Comparison of ENCODE assay signal across 24 mouse cellular contexts in genomic region chr14:21565541-21566353, GRCm38 (mm10).
A peak's percentile ranks its signal among the peaks of the same experiment; 100 is the strongest.
DNase-seq lines count a peak whose midpoint lies in the region; ATAC-seq and TF ChIP-seq lines count a peak whose summit lies in the region.
"Had no signal": no experiment of that assay in that cellular context is flagged by ENCODE, and none has a peak within 500 bp of the region (broad histone marks: within the 10 kb centered on the region; RNA-seq: fewer than 3 reads in every experiment).

No protein-coding gene starts in this region.

- H3K4me3 ChIP-seq in forebrain, embryonic 16.5 days (replicated peaks; ENCODE audit: low read length), result no peak overlapping the region
- H3K4me3 ChIP-seq in forebrain, embryonic 11.5 days (ENCODE audit: low read depth, low read length), result no peak overlapping the region
- no peak overlapping the region for H3K4me3 ChIP-seq in layer of hippocampus, adult 2 months
- H3K4me3 ChIP-seq: hindbrain, embryonic 12.5 days; midbrain, embryonic 15.5 days; myocyte had no signal

- H3K27me3 ChIP-seq in forebrain, embryonic 16.5 days (replicated peaks; ENCODE audit: control insufficient read depth, insufficient read depth, low read length), result no peaks in the 10 kb centered on the region
- H3K27me3 ChIP-seq in forebrain, embryonic 11.5 days (ENCODE audit: control insufficient read depth, insufficient read depth, low read length), result no peaks in the 10 kb centered on the region
- H3K27me3 ChIP-seq: CH12.LX; hindbrain, embryonic 12.5 days; midbrain, embryonic 15.5 days had no signal

- WGBS in forebrain, embryonic 16.5 days, result 76% methylated on average over 10 of the region's 10 CpGs
- 90% methylated on average over 10 of the region's 10 CpGs for WGBS in forebrain, embryonic 11.5 days

- no peaks in the 10 kb centered on the region for H3K36me3 ChIP-seq in forebrain, embryonic 16.5 days (ENCODE audit: control insufficient read depth, insufficient read depth)
- no peaks in the 10 kb centered on the region for H3K36me3 ChIP-seq in forebrain, embryonic 11.5 days (ENCODE audit: control insufficient read depth, insufficient read depth, low read length)
- H3K36me3 ChIP-seq: hindbrain, embryonic 12.5 days; midbrain, embryonic 15.5 days had no signal

- peaks cover 26% of the 10 kb centered on the region for H3K4me1 ChIP-seq in forebrain, embryonic 16.5 days (replicated peaks; ENCODE audit: control insufficient read depth, insufficient read depth, low read length)
- H3K4me1 ChIP-seq in forebrain, embryonic 11.5 days (replicated peaks; ENCODE audit: control insufficient read depth, insufficient read depth, low read length), result no peaks in the 10 kb centered on the region

- no peak overlapping the region for H3K9ac ChIP-seq in forebrain, embryonic 16.5 days (replicated peaks; ENCODE audit: low read depth, low read length)
- no peak overlapping the region for H3K9ac ChIP-seq in forebrain, embryonic 11.5 days (ENCODE audit: low read length)
- H3K9ac ChIP-seq: hindbrain, embryonic 12.5 days; midbrain, embryonic 15.5 days had no signal

- H3K9me3 ChIP-seq in forebrain, embryonic 16.5 days (ENCODE audit: control insufficient read depth, low read length), result no peaks in the 10 kb centered on the region
- H3K9me3 ChIP-seq in forebrain, embryonic 11.5 days (ENCODE audit: control insufficient read depth, low read length), result no peaks in the 10 kb centered on the region
- H3K9me3 ChIP-seq: hindbrain, embryonic 12.5 days; midbrain, embryonic 15.5 days had no signal

- ATAC-seq in forebrain, embryonic 16.5 days, result peak; percentile 51
- ATAC-seq in forebrain, embryonic 11.5 days (replicated peaks; ENCODE audit: low FRiP score), result no peak
- ATAC-seq: inflammation-experienced regulatory T-cells, adult 6 months; midbrain, embryonic 15.5 days had no signal

- H3K4me2 ChIP-seq in forebrain, embryonic 16.5 days (ENCODE audit: low read length), result no peak overlapping the region
- no peak overlapping the region for H3K4me2 ChIP-seq in forebrain, embryonic 11.5 days (ENCODE audit: low read depth, low read length, severe bottlenecking)
- H3K4me2 ChIP-seq: heart, embryonic 11.5 days; hindbrain, embryonic 12.5 days; midbrain, embryonic 15.5 days had no signal

- DNase-seq in forebrain, embryonic 11.5 days (ENCODE audit: low spot score), result no peak
- no peak for DNase-seq in layer of hippocampus, adult 2 months (ENCODE audit: low spot score in 2 of 2)
- no peak for DNase-seq in layer of hippocampus, postnatal 36 days
- peak; percentile 25 for DNase-seq in lung, postnatal 10 days
- no peak for DNase-seq in lung, postnatal 36 days
- DNase-seq in cerebellum, adult 9-10 months, result no peak
- DNase-seq: adrenal gland, postnatal 25 days; cerebellum, adult 11-12 months; cerebellum, postnatal 25 days; embryo, embryonic 11 days; heart, postnatal 14 days; kidney, adult 8-10 months; kidney, postnatal 14 days; lung, adult 18-20 months; right cerebral cortex, postnatal 25 days; thymus, adult 18-20 months; thymus, postnatal 4 days had no signal

- H3K27ac ChIP-seq in forebrain, embryonic 16.5 days (ENCODE audit: low read length), result peak overlapping the region; percentile 37
- no peak overlapping the region for H3K27ac ChIP-seq in forebrain, embryonic 11.5 days (ENCODE audit: low read depth, low read length)
- H3K27ac ChIP-seq in layer of hippocampus, adult 2 months, result peak overlapping the region; percentile 43
- H3K27ac ChIP-seq: hindbrain, embryonic 12.5 days; midbrain, embryonic 15.5 days had no signal

- TF ChIP-seq CTCF in layer of hippocampus, adult 2 months (conservative IDR thresholded peaks at IDR 0.05), result no peak
